Mouse (Mus musculus): Measurements from ENCODE around the gene Lyve1. TPM values are rescaled to one million over a fixed set of nuclear protein-coding genes. Genes with fewer than 3 reads are reported as not detected.

The Lyve1 gene
- polyA plus RNA-seq, 1 experiment from 2014 or later: 14.6 TPM

DNA sequence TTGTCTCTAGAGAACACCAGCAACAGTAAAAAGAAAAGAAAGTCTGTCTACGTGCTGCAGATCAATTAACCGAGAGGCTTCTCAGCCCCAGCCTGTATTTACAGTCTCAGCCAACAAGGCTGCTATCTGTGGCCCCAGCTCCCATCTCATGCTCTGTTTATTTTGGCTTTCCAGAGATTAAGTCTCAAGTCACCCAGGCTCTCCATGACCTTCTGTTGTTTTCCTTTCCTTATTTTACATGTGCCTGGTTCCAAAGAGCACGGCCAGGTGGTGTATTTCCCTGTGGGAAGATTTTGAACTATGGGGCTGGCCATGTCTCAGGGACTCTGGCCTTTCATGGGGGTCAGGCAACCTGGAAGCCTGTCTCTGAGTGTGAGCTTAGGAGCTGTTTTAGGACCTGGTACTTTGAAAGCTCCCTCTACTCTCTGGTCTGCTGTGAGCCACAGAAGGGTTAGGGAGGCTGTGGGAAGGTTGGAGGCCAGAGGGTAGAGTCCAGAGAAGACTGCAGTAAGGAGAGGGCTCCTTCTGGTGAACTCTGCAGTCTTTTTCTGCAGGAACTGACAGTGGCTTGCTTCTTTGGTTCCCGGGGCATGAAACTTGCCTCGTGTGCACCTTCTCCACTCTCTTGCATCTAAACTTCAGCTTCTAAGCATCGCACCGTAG is 11.4 kb downstream of the Lyve1 start:
- Histone ChIP-seq H3K36me3 (no peaks in the 10 kb centered on the region), H3K27me3 (no peaks in the 10 kb centered on the region), H3K4me3 (no peak overlapping the region), H3K9ac (no peak overlapping the region), H3K4me1 (no peaks in the 10 kb centered on the region), H3K9me3 (no peaks in the 10 kb centered on the region), H3K4me2 (no peak overlapping the region), H3K27ac (no peak overlapping the region)
- 70% methylated on average over 7 of the region's 7 CpGs for WGBS
- no peak for ATAC-seq (ENCODE audit: insufficient number of reproducible peaks, low FRiP score, low TSS enrichment, low read depth)

DNA sequence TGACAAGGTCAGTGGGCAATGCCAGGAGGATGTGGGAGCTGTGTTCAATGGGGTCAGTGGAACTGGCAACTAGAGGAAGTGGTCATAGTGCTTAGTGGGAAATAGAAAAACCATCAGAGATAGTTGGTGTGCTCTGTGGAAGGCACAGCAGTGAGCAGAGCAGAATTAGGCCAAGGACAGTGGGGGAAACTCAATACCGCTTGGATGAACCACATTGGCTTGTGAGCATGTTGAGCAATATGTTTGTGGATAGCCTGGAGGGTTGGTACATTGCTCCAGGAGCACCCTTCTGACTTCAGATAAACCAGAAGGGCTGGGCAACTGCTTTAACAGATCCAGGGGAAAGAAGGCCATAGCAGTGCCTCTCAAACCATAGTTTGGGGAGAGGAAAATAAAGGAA is 14.7 kb downstream of the Lyve1 start:
- no peaks in the 10 kb centered on the region for H3K9me3 ChIP-seq
- H3K4me3 ChIP-seq: no peak overlapping the region
- WGBS: 92% methylated on average over 1 of the region's 1 CpGs
- ATAC-seq (ENCODE audit: insufficient number of reproducible peaks, low FRiP score, low TSS enrichment, low read depth): no peak
- H3K27ac ChIP-seq: no peak overlapping the region
- 0 out of 2 replicates have a peak, but pooled peaks cover 4% of the 10 kb centered on the region for H3K4me1 ChIP-seq
- H3K9ac ChIP-seq: no peak overlapping the region
- H3K27me3 ChIP-seq: no peaks in the 10 kb centered on the region
- H3K4me2 ChIP-seq: no peak overlapping the region
- no peaks in the 10 kb centered on the region for H3K36me3 ChIP-seq

DNA sequence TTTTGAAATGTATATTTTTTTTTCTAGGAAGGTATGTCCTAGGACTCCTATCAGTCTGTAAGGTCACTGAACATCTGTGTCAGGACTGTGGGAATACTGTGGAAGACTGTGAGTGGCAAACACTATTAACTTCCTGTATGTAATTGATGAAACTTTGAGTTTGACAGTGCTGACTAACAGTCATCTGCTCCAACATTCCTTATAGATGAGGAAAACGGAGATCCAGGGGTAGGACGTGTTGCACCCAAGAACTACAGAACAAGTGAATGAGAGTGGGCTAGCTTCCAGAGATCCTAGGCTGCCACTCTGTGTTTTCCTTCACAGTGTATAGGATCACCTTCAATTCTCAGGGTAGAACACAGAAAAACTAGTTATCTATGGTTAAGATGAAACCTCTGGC is 15.7 kb downstream of the Lyve1 start:
- ATAC-seq (ENCODE audit: insufficient number of reproducible peaks, low FRiP score, low TSS enrichment, low read depth): no peak
- Histone ChIP-seq H3K27me3 (no peaks in the 10 kb centered on the region), H3K36me3 (no peaks in the 10 kb centered on the region), H3K4me2 (no peak overlapping the region), H3K4me1 (0 out of 2 replicates have a peak, but pooled peaks cover 6% of the 10 kb centered on the region), H3K9me3 (no peaks in the 10 kb centered on the region), H3K9ac (no peak overlapping the region), H3K4me3 (no peak overlapping the region), H3K27ac (no peak overlapping the region)
- 80% methylated on average over 2 of the region's 2 CpGs for WGBS

DNA sequence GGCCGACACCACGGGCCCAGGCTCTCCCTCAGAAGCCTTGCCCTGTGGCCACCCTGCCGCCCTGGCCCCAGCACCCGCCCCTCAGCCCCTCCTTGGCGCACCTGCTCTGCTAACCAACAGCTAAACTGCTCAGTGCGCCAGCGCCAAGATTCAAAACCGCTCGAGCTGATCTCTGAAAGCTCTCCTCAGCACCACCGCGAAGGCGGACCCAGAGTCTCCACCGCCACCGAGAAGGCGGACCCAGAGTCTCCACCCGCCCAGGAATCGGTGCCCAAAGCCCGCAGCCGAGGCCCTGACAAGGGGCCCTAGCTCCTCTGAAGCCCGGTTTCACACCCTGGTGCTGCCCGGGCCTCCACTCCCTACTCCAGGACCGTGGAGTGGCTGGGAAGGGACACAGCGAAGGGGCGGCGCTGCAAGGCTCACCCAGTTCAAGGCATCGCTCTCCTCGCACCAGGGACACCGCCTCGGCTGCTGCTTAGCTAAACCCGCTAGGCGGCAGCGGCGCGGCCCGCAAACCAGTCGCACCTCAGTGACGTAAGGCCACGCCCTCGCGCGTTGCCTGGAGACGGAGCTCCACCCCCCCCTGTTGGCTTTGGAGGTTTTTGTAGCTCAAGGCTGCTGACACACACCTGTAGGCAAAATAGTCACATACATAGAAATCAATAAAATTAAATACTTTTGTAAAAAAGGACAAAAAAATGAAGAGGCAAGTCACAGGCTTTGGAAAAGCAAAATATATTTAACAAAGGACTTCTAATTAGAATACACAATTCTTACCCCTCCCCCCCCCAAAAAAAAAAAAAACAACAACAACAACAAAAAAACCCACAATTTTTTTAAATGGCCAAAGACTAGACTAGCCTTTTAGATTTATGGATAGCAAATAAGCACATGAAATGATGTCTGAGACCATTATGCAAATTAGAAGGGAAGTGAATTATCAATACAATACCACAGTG is 18.8 kb downstream of the Lyve1 start, which contains the start of gene Rnf141:
Gene Rnf141, minus strand, starts transcription at position 542 of the 959 bp plus-strand sequence.
- no peaks in the 10 kb centered on the region for H3K27me3 ChIP-seq
- H3K36me3 ChIP-seq: no peaks in the 10 kb centered on the region
- ATAC-seq (ENCODE audit: insufficient number of reproducible peaks, low FRiP score, low TSS enrichment, low read depth): peak; percentile 81
- H3K9me3 ChIP-seq: no peaks in the 10 kb centered on the region
- H3K27ac ChIP-seq: peak within 1 kb of the TSS; percentile 93
- H3K4me1 ChIP-seq: 0 out of 2 replicates have a peak, but pooled peaks cover 6% of the 10 kb centered on the region
- under 1% methylated on average over 42 of the region's 42 CpGs for WGBS
- peak within 1 kb of the TSS; percentile 63 for H3K4me3 ChIP-seq
- H3K4me2 ChIP-seq: peak within 1 kb of the TSS; percentile 83
- peak within 1 kb of the TSS; percentile 71 for H3K9ac ChIP-seq

DNA sequence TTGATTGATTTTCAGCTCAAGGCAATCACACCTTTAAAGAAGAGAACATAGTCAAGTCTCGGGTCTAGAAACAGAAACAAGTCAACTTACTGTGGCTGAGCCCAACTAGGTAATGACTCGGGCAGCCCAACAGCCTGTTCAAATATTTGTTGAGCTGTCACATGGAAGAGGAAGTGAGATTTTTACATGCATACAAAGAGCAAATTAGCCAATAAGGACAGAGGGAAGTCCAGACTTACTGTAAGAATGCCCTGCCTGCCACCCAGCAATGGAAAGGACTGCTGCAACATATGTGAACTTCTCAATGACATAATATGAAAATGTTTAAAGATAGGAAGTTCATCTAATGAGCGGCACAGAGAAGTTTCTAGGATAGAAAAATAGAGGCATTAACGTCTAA is 22.7 kb downstream of the Lyve1 start:
- no peaks in the 10 kb centered on the region for H3K27me3 ChIP-seq
- no peak overlapping the region for H3K27ac ChIP-seq
- H3K9ac ChIP-seq: no peak overlapping the region
- no peak for ATAC-seq (ENCODE audit: insufficient number of reproducible peaks, low FRiP score, low TSS enrichment, low read depth)
- H3K4me2 ChIP-seq: no peak overlapping the region
- no peaks in the 10 kb centered on the region for H3K9me3 ChIP-seq
- no peak overlapping the region for H3K4me3 ChIP-seq
- WGBS: 72% methylated on average over 4 of the region's 4 CpGs
- no peaks in the 10 kb centered on the region for H3K36me3 ChIP-seq
- H3K4me1 ChIP-seq: 0 out of 2 replicates have a peak, but pooled peaks cover 6% of the 10 kb centered on the region

DNA sequence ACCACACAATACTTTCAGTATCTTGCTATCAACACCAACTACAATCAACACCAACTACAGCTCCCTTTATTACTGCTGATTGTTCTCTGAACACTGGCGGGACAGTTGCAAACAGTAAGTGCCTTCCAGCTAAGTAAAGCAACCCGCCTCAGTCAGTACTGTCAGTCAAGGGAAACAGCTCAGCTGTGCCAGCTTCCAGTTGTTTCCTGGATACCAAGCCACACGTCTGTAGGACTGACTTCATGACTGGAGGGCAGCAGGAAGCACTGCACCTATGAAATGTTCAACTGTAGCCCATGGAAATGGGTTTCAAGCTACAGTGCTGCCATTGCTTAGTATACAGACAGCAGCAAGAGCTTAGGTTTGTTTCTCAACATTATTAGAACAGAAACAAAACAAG is 28.5 kb downstream of the Lyve1 start:
- ATAC-seq (ENCODE audit: insufficient number of reproducible peaks, low FRiP score, low TSS enrichment, low read depth): no peak
- no peak overlapping the region for H3K4me2 ChIP-seq
- no peaks in the 10 kb centered on the region for H3K27me3 ChIP-seq
- H3K4me1 ChIP-seq: no peaks in the 10 kb centered on the region
- no peak overlapping the region for H3K9ac ChIP-seq
- no peaks in the 10 kb centered on the region for H3K9me3 ChIP-seq
- H3K27ac ChIP-seq: no peak overlapping the region
- WGBS: 59% methylated on average over 3 of the region's 3 CpGs
- peaks cover 13% of the 10 kb centered on the region for H3K36me3 ChIP-seq
- no peak overlapping the region for H3K4me3 ChIP-seq

DNA sequence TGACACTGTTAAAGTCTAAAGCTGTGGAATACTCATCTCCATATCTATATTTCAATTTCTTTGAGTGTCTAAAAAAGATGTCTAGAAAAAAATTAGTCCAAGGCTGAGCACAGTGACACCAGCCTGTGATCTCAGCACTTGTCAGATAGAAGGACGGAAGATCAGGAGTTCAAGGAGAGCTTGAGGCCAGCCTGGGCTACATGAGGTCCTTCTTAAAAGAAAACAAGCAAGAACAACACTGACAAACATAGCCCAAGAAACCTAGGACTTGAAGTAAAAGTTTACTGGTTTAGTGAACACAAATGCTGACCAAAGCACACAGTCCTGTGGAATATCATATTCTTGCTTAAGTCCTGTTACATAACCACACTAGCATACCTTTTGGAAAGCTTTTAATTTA is 29.0 kb downstream of the Lyve1 start:
- Histone ChIP-seq H3K27ac (no peak overlapping the region), H3K4me1 (no peaks in the 10 kb centered on the region), H3K9me3 (no peaks in the 10 kb centered on the region), H3K4me2 (no peak overlapping the region), H3K27me3 (no peaks in the 10 kb centered on the region), H3K36me3 (peaks cover 18% of the 10 kb centered on the region), H3K4me3 (no peak overlapping the region), H3K9ac (no peak overlapping the region)
- 91% methylated on average over 1 of the region's 1 CpGs for WGBS
- no peak for ATAC-seq (ENCODE audit: insufficient number of reproducible peaks, low FRiP score, low TSS enrichment, low read depth)

DNA sequence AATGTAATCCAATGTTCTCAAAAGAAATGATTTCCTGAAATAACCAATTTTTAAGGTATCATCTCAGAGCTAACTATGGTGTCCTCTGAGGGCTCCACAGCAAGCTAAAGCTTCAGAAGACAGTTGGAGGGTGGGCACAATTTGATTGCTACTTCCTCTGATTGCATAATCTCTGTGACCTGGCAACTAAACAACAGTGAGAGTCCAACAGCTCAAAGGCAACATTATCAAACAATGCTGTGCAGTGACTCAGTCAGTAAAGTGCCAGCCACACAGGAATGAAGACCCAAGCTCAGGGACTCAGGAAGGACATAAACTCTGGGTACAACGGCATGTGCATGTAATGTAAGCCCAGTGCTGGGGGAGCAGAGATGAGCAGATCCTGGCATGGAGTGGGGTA is 30.0 kb downstream of the Lyve1 start:
- Histone ChIP-seq H3K4me1 (no peaks in the 10 kb centered on the region), H3K9me3 (no peaks in the 10 kb centered on the region), H3K4me3 (no peak overlapping the region), H3K36me3 (peaks cover 18% of the 10 kb centered on the region), H3K27ac (no peak overlapping the region), H3K27me3 (no peaks in the 10 kb centered on the region), H3K4me2 (no peak overlapping the region), H3K9ac (no peak overlapping the region)
- ATAC-seq (ENCODE audit: insufficient number of reproducible peaks, low FRiP score, low TSS enrichment, low read depth): no peak
- 84% methylated on average over 1 of the region's 1 CpGs for WGBS

DNA sequence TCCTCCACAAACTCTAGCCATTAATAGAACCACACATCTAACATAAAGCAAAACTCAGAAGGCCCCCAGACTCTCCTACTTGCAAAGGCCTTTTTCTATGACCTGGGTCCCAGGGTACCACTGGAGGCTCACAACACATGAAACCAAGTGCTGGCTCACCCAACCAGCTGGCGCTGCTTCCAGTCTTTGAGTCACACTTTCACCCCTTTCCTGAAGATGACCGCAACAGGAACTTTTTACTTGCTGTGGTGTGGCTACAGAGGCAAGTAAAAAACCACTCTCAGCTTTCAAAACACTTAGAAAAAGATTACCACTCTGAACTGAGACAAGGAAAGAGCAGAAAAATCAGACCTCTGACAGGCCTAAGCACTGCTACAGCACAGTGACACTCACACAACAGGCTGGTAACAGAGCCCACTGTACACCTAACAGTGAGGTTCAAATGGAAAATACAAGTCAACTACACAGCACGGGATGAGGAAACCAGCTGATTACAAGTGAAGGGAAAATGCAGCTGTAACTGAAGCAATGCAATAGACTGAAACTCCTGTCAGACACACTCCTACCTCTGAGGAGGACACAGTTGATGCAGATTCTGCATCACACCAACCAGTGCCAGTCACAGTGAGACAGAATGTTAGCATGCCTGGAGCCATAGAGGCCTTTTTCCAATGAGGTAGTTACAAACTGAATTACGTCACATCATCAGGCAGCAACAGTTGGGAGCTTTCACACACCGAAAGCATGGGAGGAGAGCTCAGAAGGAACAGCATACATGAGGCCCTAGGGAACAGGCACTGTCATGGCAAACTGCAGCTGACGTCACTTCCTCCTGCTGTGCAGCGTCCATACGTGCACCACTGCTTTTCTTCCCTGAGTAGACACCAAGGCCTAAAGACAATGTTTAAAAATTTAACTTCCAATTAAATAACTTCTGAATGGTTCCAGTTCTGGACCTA is 38.8 kb downstream of the Lyve1 start:
- H3K4me2 ChIP-seq: no peak overlapping the region
- no peak for ATAC-seq (ENCODE audit: insufficient number of reproducible peaks, low FRiP score, low TSS enrichment, low read depth)
- H3K36me3 ChIP-seq: peaks cover 19% of the 10 kb centered on the region; the same call in 1 of the 2 replicates
- peaks cover 30% of the 10 kb centered on the region for H3K4me1 ChIP-seq
- WGBS: 78% methylated on average over 8 of the region's 8 CpGs
- no peak overlapping the region for H3K9ac ChIP-seq
- no peaks in the 10 kb centered on the region for H3K9me3 ChIP-seq
- no peak overlapping the region for H3K4me3 ChIP-seq
- no peak overlapping the region for H3K27ac ChIP-seq
- no peaks in the 10 kb centered on the region for H3K27me3 ChIP-seq

DNA sequence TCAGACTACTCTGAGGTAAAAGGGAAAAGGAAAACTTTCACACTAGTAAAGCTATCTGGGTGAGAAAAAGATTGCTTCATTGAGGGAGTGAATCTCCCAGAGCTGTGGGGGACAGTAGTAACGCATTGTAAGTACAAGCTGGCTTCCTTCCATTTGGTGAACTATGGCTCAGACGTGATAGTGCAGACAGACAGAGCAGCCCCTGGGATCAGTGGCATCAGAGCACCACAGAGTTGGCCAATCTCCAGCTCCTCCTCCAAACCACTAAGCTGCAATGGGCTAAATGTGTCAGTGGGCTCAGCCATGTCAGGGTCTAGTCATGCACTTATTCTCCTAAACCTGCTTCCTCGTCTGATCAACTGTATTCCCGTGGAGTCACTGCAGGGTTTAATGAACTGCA is 39.4 kb downstream of the Lyve1 start:
- Histone ChIP-seq H3K4me3 (no peak overlapping the region), H3K36me3 (peaks cover 16% of the 10 kb centered on the region; the same call in 1 of the 2 replicates), H3K27me3 (no peaks in the 10 kb centered on the region), H3K9me3 (no peaks in the 10 kb centered on the region), H3K4me1 (peaks cover 30% of the 10 kb centered on the region), H3K4me2 (no peak overlapping the region), H3K9ac (no peak overlapping the region), H3K27ac (no peak overlapping the region)
- no peak for ATAC-seq (ENCODE audit: insufficient number of reproducible peaks, low FRiP score, low TSS enrichment, low read depth)
- WGBS: 65% methylated on average over 4 of the region's 4 CpGs

DNA sequence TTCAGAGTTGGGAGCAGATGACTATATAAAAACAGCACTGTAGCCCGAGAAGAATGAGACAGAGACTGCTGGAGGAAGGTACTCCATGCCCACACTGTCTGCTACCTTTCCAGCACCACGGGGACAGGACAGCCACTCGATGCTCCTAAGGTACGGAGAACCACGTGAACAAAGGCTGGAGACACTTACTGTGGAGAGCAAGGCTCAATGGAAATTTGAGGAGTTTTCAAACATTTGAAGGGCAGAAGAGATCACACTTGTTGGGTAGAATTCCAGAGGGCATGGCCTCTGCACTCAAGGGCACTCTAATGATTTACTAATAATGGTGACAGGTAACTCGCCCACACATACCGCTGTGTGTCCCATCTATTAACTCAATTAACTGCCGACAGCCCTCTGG is 40.0 kb downstream of the Lyve1 start:
- no peak for ATAC-seq (ENCODE audit: insufficient number of reproducible peaks, low FRiP score, low TSS enrichment, low read depth)
- Histone ChIP-seq H3K27me3 (no peaks in the 10 kb centered on the region), H3K4me1 (peaks cover 33% of the 10 kb centered on the region)

More for the DNA sequence above, 40.0 kb downstream of the Lyve1 start:
- H3K4me2 ChIP-seq: no peak overlapping the region
- no peak overlapping the region for H3K27ac ChIP-seq
- H3K9ac ChIP-seq: no peak overlapping the region
- no peaks in the 10 kb centered on the region for H3K9me3 ChIP-seq
- no peak overlapping the region for H3K4me3 ChIP-seq
- peaks cover 16% of the 10 kb centered on the region; the same call in 1 of the 2 replicates for H3K36me3 ChIP-seq
- WGBS: 76% methylated on average over 8 of the region's 8 CpGs
